Mouse (Mus musculus): ENCODE data around the gene Bcl2l15.

DNA sequence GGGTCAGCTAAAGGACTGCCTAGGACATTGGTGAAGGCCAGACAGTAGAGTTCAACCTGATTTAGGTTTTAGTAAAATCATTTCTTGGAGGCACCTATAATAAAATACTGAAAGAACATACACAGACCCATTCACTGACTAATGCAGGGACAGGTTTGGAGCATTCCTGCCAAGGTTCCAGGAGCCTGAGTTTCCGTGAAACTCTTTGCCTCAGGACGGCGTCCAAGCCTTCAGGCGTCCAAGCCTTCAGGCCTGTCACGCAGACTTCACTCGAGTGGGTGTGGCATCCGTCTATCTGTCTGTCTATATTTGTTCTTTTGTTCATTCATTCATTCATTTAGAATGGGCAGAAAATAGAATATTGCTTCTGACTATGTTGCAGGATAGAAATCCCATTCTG is 1.3 kb upstream of the Bcl2l15 start:
- no peak for TF ChIP-seq CTCF (IDR thresholded peaks at IDR 0.05; ENCODE audit: control insufficient read depth, insufficient read depth, insufficient replicate concordance, low read depth, low read length)
- no peak for TF ChIP-seq POLR2A (IDR thresholded peaks at IDR 0.05; ENCODE audit: control insufficient read depth, low read depth, low read length)
